Mouse (Mus musculus): Measurements from ENCODE around the gene Tmem234.

DNA sequence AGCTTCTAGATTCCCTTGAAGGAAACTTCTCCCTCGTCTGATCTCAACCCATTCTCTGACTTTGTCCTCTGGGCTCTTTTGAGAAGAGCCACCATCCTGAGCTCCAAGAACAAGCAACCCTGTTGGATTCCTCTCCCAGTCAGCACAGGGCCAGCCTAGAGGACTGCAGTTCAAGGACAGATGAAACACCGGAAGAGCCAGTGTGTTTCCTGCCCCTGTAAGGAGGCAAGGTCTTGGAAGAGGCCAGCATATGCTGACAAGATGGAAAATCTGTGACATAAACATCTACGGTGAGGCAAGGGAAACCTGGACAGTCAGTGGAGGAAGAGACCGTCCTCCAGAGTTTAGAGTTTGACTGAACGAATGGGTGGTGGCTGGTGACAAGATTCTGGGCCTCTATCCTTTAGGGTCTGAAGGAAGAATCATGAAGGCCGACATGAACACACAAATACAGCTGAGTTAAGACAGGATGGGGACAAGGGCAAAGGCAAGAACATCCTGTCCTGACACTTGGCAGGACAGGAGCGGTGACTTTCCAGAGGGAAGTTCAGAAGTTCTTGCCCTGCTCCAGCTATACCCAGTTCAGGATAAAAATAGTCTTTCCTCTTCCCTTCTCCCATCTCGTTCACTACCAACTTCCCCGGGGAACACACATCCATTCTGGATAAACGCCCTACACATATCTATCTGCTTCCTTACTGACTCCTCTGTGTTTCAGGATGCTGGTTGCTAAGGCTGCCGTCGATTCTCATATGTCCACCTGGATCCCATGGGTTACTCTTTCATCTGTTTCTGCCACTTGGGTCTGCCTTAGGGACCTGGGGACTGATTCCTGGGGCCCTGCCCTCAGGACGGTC, 28.0 kb upstream of the Tmem234 start:
- no peak for TF ChIP-seq CTCF (IDR thresholded peaks at IDR 0.05; ENCODE audit: borderline replicate concordance, extremely low read depth, insufficient read depth, insufficient read length)
- TF ChIP-seq POLR2A (IDR thresholded peaks at IDR 0.05; ENCODE audit: borderline replicate concordance, extremely low read depth, insufficient read depth, insufficient read length, poor library complexity, severe bottlenecking) = no peak
